Mouse (Mus musculus) adrenal gland, postnatal 14 days (tissue): ENCODE measurements around the gene Prss54. TPM values are rescaled to one million over a fixed set of nuclear protein-coding genes. Genes with fewer than 3 reads are reported as not detected.
"Not testable (repeated sequence)": the region's sequence is repeated elsewhere in the genome, so short reads cannot be mapped to it uniquely, and the experiment has no call there.

Experiments
- DNase-seq: peaks from one replicate; pipeline ENCODE4 v3.0.0; 2021; ENCODE audit warnings: mixed read lengths
- long read RNA-seq, 2 experiments: library from polyadenylated mRNA; stranded (forward); transcript quantifications; one replicate each; pipeline ENCODE4 v2.0.0; 2021
- total RNA-seq: library from RNA; stranded (reverse); gene quantifications from 2 replicates; pipeline ENCODE4 v1.2.3, GENCODE M21; 2021

The Prss54 gene
- total RNA-seq = not detected in 2 replicates
- long read RNA-seq, experiment 1 = 0 reads
- long read RNA-seq, experiment 2 = 0 reads

- DNase-seq = no peak
Observed at GRCm38 (mm10) chr8:95576240-95576639, at the start of gene Prss54. Gene Prss54, minus strand, starts transcription at chr8:95576340.

GRCm38 (mm10) chr8:95624833-95625232 is 48.7 kb upstream of the Prss54 start:
- DNase-seq = no peak

- no peak for DNase-seq
Observed at GRCm38 (mm10) chr8:95620046-95620445, 43.9 kb upstream of the Prss54 start.

GRCm38 (mm10) chr8:95616383-95616782 is 40.2 kb upstream of the Prss54 start:
- DNase-seq = no peak

- no peak for DNase-seq
Observed at GRCm38 (mm10) chr8:95611769-95612168, 35.6 kb upstream of the Prss54 start.

GRCm38 (mm10) chr8:95610749-95611148 is 34.6 kb upstream of the Prss54 start:
- peak; percentile 16 for DNase-seq

- DNase-seq = no peak
Observed at GRCm38 (mm10) chr8:95609406-95609805, 33.3 kb upstream of the Prss54 start.

- DNase-seq = no peak
Observed at GRCm38 (mm10) chr8:95607210-95607609, 31.1 kb upstream of the Prss54 start.

GRCm38 (mm10) chr8:95606509-95606908 is 30.4 kb upstream of the Prss54 start:
- DNase-seq = not testable (repeated sequence)

GRCm38 (mm10) chr8:95602168-95602567 is 26.0 kb upstream of the Prss54 start:
- DNase-seq = no peak

GRCm38 (mm10) chr8:95601306-95601705 is 25.2 kb upstream of the Prss54 start:
- no peak for DNase-seq

GRCm38 (mm10) chr8:95599861-95600260 is 23.7 kb upstream of the Prss54 start:
- DNase-seq = peak; percentile 55

GRCm38 (mm10) chr8:95596841-95597241 is 20.7 kb upstream of the Prss54 start:
- DNase-seq = no peak

GRCm38 (mm10) chr8:95595131-95595530 is 19.0 kb upstream of the Prss54 start:
- DNase-seq = no peak

GRCm38 (mm10) chr8:95593439-95594393 is 17.6 kb upstream of the Prss54 start:
- no peak for DNase-seq

- DNase-seq = no peak
Observed at GRCm38 (mm10) chr8:95592131-95592780, 16.1 kb upstream of the Prss54 start.

- no peak for DNase-seq
Observed at GRCm38 (mm10) chr8:95590539-95590938, 14.4 kb upstream of the Prss54 start.

GRCm38 (mm10) chr8:95589282-95589681 is 13.1 kb upstream of the Prss54 start:
- DNase-seq = peak; percentile 43

GRCm38 (mm10) chr8:95587339-95587738 is 11.2 kb upstream of the Prss54 start:
- no peak for DNase-seq

- DNase-seq = no peak
Observed at GRCm38 (mm10) chr8:95573146-95573545, 3.0 kb downstream of the Prss54 start.

GRCm38 (mm10) chr8:95566809-95567208 is 9.3 kb downstream of the Prss54 start:
- no peak for DNase-seq

GRCm38 (mm10) chr8:95566217-95566616 is 9.9 kb downstream of the Prss54 start:
- DNase-seq = no peak

GRCm38 (mm10) chr8:95555963-95556362 is 20.2 kb downstream of the Prss54 start:
- no peak for DNase-seq
